Mouse (Mus musculus): Measurements from ENCODE around the gene Znrf3.

DNA sequence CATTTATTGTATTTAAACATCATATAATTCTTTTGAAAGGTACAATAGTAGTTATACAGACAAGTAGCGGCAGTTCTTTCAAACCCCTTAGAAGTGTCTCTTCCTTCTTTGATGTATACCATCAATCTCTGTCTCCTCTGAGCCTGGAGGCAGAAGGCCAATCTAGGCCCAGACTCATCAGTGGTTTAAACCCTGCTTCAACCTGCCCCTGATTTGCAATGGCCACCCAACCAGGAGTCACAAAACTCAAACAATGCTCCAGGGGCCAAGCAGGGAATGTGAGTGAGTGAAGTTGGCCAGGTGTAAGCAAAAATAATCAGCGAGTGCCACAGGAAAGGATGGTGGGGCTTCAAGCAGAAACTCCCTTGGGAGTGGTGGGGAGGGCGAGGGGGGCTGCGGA lies 6.1 kb upstream of the Znrf3 start:
- TF ChIP-seq POLR2A (IDR thresholded peaks at IDR 0.05; ENCODE audit: control insufficient read depth, low read depth, low read length) (no peak), CTCF (IDR thresholded peaks at IDR 0.05; ENCODE audit: control insufficient read depth, insufficient read depth, insufficient replicate concordance, low read depth, low read length) (no peak)
